Mouse (Mus musculus): ENCODE measurements around the gene Gm17018.

GRCm38 (mm10) chr19:45574941-45575631 is 14.7 kb downstream of the Gm17018 start:
- no peak for TF ChIP-seq CTCF (IDR thresholded peaks at IDR 0.05; ENCODE audit: low read depth, low read length)
- no peak for TF ChIP-seq EP300 (IDR thresholded peaks at IDR 0.05; ENCODE audit: insufficient read depth, low read depth, low read length)
- TF ChIP-seq POLR2A (IDR thresholded peaks at IDR 0.05; ENCODE audit: insufficient read depth, low read length) = no peak
